Mouse (Mus musculus): ENCODE data around the gene Pde7b. TPM values are rescaled to one million over a fixed set of nuclear protein-coding genes. Genes with fewer than 3 reads are reported as not detected.

Gene Pde7b
- polyA plus RNA-seq, 1 experiment from 2014 or later = 3.6 TPM

- H3K9me3 ChIP-seq (ENCODE audit: control insufficient read depth, low read length) = no peaks in the 10 kb centered on the region
- no peaks in the 10 kb centered on the region for H3K27me3 ChIP-seq (ENCODE audit: control insufficient read depth, insufficient read depth, low read depth, low read length)
- H3K4me2 ChIP-seq (ENCODE audit: low read depth, low read length) = no peak overlapping the region
- H3K36me3 ChIP-seq (ENCODE audit: control insufficient read depth, insufficient read depth, low read length) = no peaks in the 10 kb centered on the region
- no peak for ATAC-seq (ENCODE audit: low read depth)
- no peak overlapping the region for H3K9ac ChIP-seq (ENCODE audit: low read length)
- 34% methylated on average over 5 of the region's 5 CpGs for WGBS
- no peak overlapping the region for H3K27ac ChIP-seq (ENCODE audit: low read length)
- H3K4me3 ChIP-seq (ENCODE audit: low read length) = no peak overlapping the region
- peaks cover 11% of the 10 kb centered on the region; the same call in 1 of the 2 replicates for H3K4me1 ChIP-seq (replicated peaks; ENCODE audit: control insufficient read depth, insufficient read depth, low read length)
Observed at GRCm38 (mm10) chr10:20594015-20594414, 130.9 kb downstream of the Pde7b start.

GRCm38 (mm10) chr10:20590100-20590499 is 134.8 kb downstream of the Pde7b start:
- no peaks in the 10 kb centered on the region for H3K27me3 ChIP-seq (ENCODE audit: control insufficient read depth, insufficient read depth, low read depth, low read length)
- H3K4me2 ChIP-seq (ENCODE audit: low read depth, low read length) = peak overlapping the region; percentile 24
- 17% methylated on average over 7 of the region's 7 CpGs for WGBS
- no peaks in the 10 kb centered on the region for H3K36me3 ChIP-seq (ENCODE audit: control insufficient read depth, insufficient read depth, low read length)
- peaks cover 9% of the 10 kb centered on the region; the same call in 1 of the 2 replicates for H3K4me1 ChIP-seq (replicated peaks; ENCODE audit: control insufficient read depth, insufficient read depth, low read length)
- H3K4me3 ChIP-seq (ENCODE audit: low read length) = no peak overlapping the region
- no peaks in the 10 kb centered on the region for H3K9me3 ChIP-seq (ENCODE audit: control insufficient read depth, low read length)
- peak; percentile 69 for ATAC-seq (ENCODE audit: low read depth)
- peak overlapping the region; percentile 30 for H3K27ac ChIP-seq (ENCODE audit: low read length)
- H3K9ac ChIP-seq (ENCODE audit: low read length) = no peak overlapping the region

GRCm38 (mm10) chr10:20585959-20586358 is 138.9 kb downstream of the Pde7b start:
- WGBS = 77% methylated on average over 4 of the region's 4 CpGs

GRCm38 (mm10) chr10:20575002-20575401 is 149.9 kb downstream of the Pde7b start:
- Histone ChIP-seq H3K27ac (ENCODE audit: low read length) (no peak overlapping the region), H3K9ac (ENCODE audit: low read length) (no peak overlapping the region), H3K9me3 (ENCODE audit: control insufficient read depth, low read length) (no peaks in the 10 kb centered on the region), H3K4me2 (ENCODE audit: low read depth, low read length) (no peak overlapping the region), H3K4me1 (replicated peaks; ENCODE audit: control insufficient read depth, insufficient read depth, low read length) (no peaks in the 10 kb centered on the region), H3K36me3 (ENCODE audit: control insufficient read depth, insufficient read depth, low read length) (no peaks in the 10 kb centered on the region), H3K4me3 (ENCODE audit: low read length) (no peak overlapping the region), H3K27me3 (ENCODE audit: control insufficient read depth, insufficient read depth, low read depth, low read length) (no peaks in the 10 kb centered on the region)
- no peak for ATAC-seq (ENCODE audit: low read depth)
- WGBS = 94% methylated on average over 11 of the region's 11 CpGs

More at GRCm38 (mm10) chr10:20585959-20586358, 138.9 kb downstream of the Pde7b start:
- Histone ChIP-seq H3K36me3 (ENCODE audit: control insufficient read depth, insufficient read depth, low read length) (no peaks in the 10 kb centered on the region), H3K27me3 (ENCODE audit: control insufficient read depth, insufficient read depth, low read depth, low read length) (no peaks in the 10 kb centered on the region), H3K4me1 (replicated peaks; ENCODE audit: control insufficient read depth, insufficient read depth, low read length) (peaks cover 8% of the 10 kb centered on the region; the same call in 1 of the 2 replicates), H3K27ac (ENCODE audit: low read length) (no peak overlapping the region), H3K4me2 (ENCODE audit: low read depth, low read length) (no peak overlapping the region), H3K9ac (ENCODE audit: low read length) (no peak overlapping the region), H3K9me3 (ENCODE audit: control insufficient read depth, low read length) (no peaks in the 10 kb centered on the region), H3K4me3 (ENCODE audit: low read length) (no peak overlapping the region)
- no peak for ATAC-seq (ENCODE audit: low read depth)

- ATAC-seq (ENCODE audit: low read depth) = no peak
- H3K9me3 ChIP-seq (ENCODE audit: control insufficient read depth, low read length) = no peaks in the 10 kb centered on the region
- no peak overlapping the region for H3K27ac ChIP-seq (ENCODE audit: low read length)
- 94% methylated on average over 1 of the region's 1 CpGs for WGBS
- H3K27me3 ChIP-seq (ENCODE audit: control insufficient read depth, insufficient read depth, low read depth, low read length) = no peaks in the 10 kb centered on the region
- no peak overlapping the region for H3K4me3 ChIP-seq (ENCODE audit: low read length)
- H3K4me2 ChIP-seq (ENCODE audit: low read depth, low read length) = no peak overlapping the region
- H3K4me1 ChIP-seq (replicated peaks; ENCODE audit: control insufficient read depth, insufficient read depth, low read length) = no peaks in the 10 kb centered on the region
- H3K9ac ChIP-seq (ENCODE audit: low read length) = no peak overlapping the region
- H3K36me3 ChIP-seq (ENCODE audit: control insufficient read depth, insufficient read depth, low read length) = no peaks in the 10 kb centered on the region
Observed at GRCm38 (mm10) chr10:20574414-20574813, 150.5 kb downstream of the Pde7b start.

- H3K27ac ChIP-seq (ENCODE audit: low read length) = no peak overlapping the region
- WGBS = 67% methylated on average over 2 of the region's 2 CpGs
- H3K27me3 ChIP-seq (ENCODE audit: control insufficient read depth, insufficient read depth, low read depth, low read length) = no peaks in the 10 kb centered on the region
- no peak overlapping the region for H3K9ac ChIP-seq (ENCODE audit: low read length)
- H3K9me3 ChIP-seq (ENCODE audit: control insufficient read depth, low read length) = no peaks in the 10 kb centered on the region
- no peak overlapping the region for H3K4me2 ChIP-seq (ENCODE audit: low read depth, low read length)
- H3K36me3 ChIP-seq (ENCODE audit: control insufficient read depth, insufficient read depth, low read length) = no peaks in the 10 kb centered on the region
- no peaks in the 10 kb centered on the region for H3K4me1 ChIP-seq (replicated peaks; ENCODE audit: control insufficient read depth, insufficient read depth, low read length)
- no peak for ATAC-seq (ENCODE audit: low read depth)
- no peak overlapping the region for H3K4me3 ChIP-seq (ENCODE audit: low read length)
Observed at GRCm38 (mm10) chr10:20571521-20571920, 153.4 kb downstream of the Pde7b start.

GRCm38 (mm10) chr10:20568630-20569029 is 156.2 kb downstream of the Pde7b start:
- 59% methylated on average over 6 of the region's 6 CpGs for WGBS
- Histone ChIP-seq H3K9me3 (ENCODE audit: control insufficient read depth, low read length) (no peaks in the 10 kb centered on the region), H3K4me3 (ENCODE audit: low read length) (no peak overlapping the region), H3K27me3 (ENCODE audit: control insufficient read depth, insufficient read depth, low read depth, low read length) (no peaks in the 10 kb centered on the region), H3K4me2 (ENCODE audit: low read depth, low read length) (no peak overlapping the region), H3K27ac (ENCODE audit: low read length) (no peak overlapping the region), H3K36me3 (ENCODE audit: control insufficient read depth, insufficient read depth, low read length) (no peaks in the 10 kb centered on the region), H3K9ac (ENCODE audit: low read length) (no peak overlapping the region), H3K4me1 (replicated peaks; ENCODE audit: control insufficient read depth, insufficient read depth, low read length) (no peaks in the 10 kb centered on the region)
- ATAC-seq (ENCODE audit: low read depth) = no peak

- no peaks in the 10 kb centered on the region for H3K36me3 ChIP-seq (ENCODE audit: control insufficient read depth, insufficient read depth, low read length)
- H3K9me3 ChIP-seq (ENCODE audit: control insufficient read depth, low read length) = no peaks in the 10 kb centered on the region
- H3K4me1 ChIP-seq (replicated peaks; ENCODE audit: control insufficient read depth, insufficient read depth, low read length) = no peaks in the 10 kb centered on the region
- no peak overlapping the region for H3K9ac ChIP-seq (ENCODE audit: low read length)
- H3K27me3 ChIP-seq (ENCODE audit: control insufficient read depth, insufficient read depth, low read depth, low read length) = no peaks in the 10 kb centered on the region
- no peak overlapping the region for H3K27ac ChIP-seq (ENCODE audit: low read length)
- 94% methylated on average over 5 of the region's 5 CpGs for WGBS
- H3K4me2 ChIP-seq (ENCODE audit: low read depth, low read length) = no peak overlapping the region
- no peak for ATAC-seq (ENCODE audit: low read depth)
- H3K4me3 ChIP-seq (ENCODE audit: low read length) = no peak overlapping the region
Observed at GRCm38 (mm10) chr10:20567684-20568236, 157.1 kb downstream of the Pde7b start.

GRCm38 (mm10) chr10:20556477-20556876 is 168.4 kb downstream of the Pde7b start:
- Histone ChIP-seq H3K9me3 (ENCODE audit: control insufficient read depth, low read length) (no peaks in the 10 kb centered on the region), H3K27ac (ENCODE audit: low read length) (no peak overlapping the region), H3K9ac (ENCODE audit: low read length) (no peak overlapping the region), H3K4me3 (ENCODE audit: low read length) (no peak overlapping the region), H3K4me2 (ENCODE audit: low read depth, low read length) (no peak overlapping the region), H3K4me1 (replicated peaks; ENCODE audit: control insufficient read depth, insufficient read depth, low read length) (no peaks in the 10 kb centered on the region), H3K27me3 (ENCODE audit: control insufficient read depth, insufficient read depth, low read depth, low read length) (no peaks in the 10 kb centered on the region), H3K36me3 (ENCODE audit: control insufficient read depth, insufficient read depth, low read length) (no peaks in the 10 kb centered on the region)
- 39% methylated on average over 7 of the region's 7 CpGs for WGBS
- no peak for ATAC-seq (ENCODE audit: low read depth)

- Histone ChIP-seq H3K9ac (ENCODE audit: low read length) (no peak overlapping the region), H3K36me3 (ENCODE audit: control insufficient read depth, insufficient read depth, low read length) (no peaks in the 10 kb centered on the region), H3K4me3 (ENCODE audit: low read length) (no peak overlapping the region), H3K9me3 (ENCODE audit: control insufficient read depth, low read length) (no peaks in the 10 kb centered on the region), H3K4me1 (replicated peaks; ENCODE audit: control insufficient read depth, insufficient read depth, low read length) (peaks cover 21% of the 10 kb centered on the region), H3K4me2 (ENCODE audit: low read depth, low read length) (no peak overlapping the region), H3K27ac (ENCODE audit: low read length) (no peak overlapping the region), H3K27me3 (ENCODE audit: control insufficient read depth, insufficient read depth, low read depth, low read length) (no peaks in the 10 kb centered on the region)
- ATAC-seq (ENCODE audit: low read depth) = no peak
Observed at GRCm38 (mm10) chr10:20551341-20551740, 173.5 kb downstream of the Pde7b start.

Data from lung, embryonic 16.5 days (tissue).